In the genomic region with DNA sequence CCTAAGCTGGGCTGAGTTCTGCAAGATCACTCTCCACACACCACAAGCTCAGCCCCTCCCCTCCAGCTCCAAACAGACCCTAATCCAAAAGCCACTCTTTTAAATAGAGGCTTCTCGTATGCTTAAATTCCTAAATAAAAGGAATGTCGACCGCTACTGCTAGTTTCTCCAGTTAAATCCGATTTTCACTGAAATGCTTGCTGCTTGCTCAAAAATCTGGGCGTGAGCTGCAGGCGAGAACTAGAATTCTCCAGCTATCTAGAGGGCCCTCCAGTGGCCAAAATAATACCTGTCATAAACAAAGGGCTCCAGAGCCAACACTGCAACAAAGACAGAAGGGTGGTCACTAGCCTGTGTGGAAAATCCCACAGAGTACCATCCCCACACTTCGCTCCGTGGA, we compare ENCODE assay signal across 8 mouse cellular contexts.
DNase-seq lines count a peak whose midpoint lies in the region; ATAC-seq and TF ChIP-seq lines count a peak whose summit lies in the region.
"Had no signal": no experiment of that assay in that cellular context is flagged by ENCODE, and none has a peak within 500 bp of the region (broad histone marks: within the 10 kb centered on the region; RNA-seq: fewer than 3 reads in every experiment).

No protein-coding gene starts in this region.

- peak; percentile 51 for DNase-seq in CH12.LX (ENCODE audit: extremely low read depth)
- peak; percentile 79 for DNase-seq in R1 (ENCODE audit: low read depth, low spot score)
- DNase-seq in forebrain, embryonic 14.5 days (ENCODE audit: low spot score): peak; percentile 96
- peak; percentile 83 to 87 for DNase-seq in heart, postnatal 10 days
- DNase-seq in layer of hippocampus, adult 8-10 months (ENCODE audit: low spot score in 2 of 2): peak; percentile 60 to 73
- peak; percentile 82 for DNase-seq in lung, postnatal 0 days (ENCODE audit: low spot score)
- peak; percentile 51 to 67 for DNase-seq in right cerebral cortex, postnatal 36 days (ENCODE audit: low spot score in 2 of 2)

- dilution Hi-C loops in CH12.LX (cut with MboI; ENCODE audit: extremely low pct_ligation_motif_present, extremely low pct_unique_long_range_greater_than_20kb, low sequenced_read_pairs): no loop called here

- 5% methylated on average over 8 of the region's 8 CpGs for WGBS in forebrain, embryonic 14.5 days
- 12% methylated on average over 8 of the region's 8 CpGs for WGBS in lung, postnatal 0 days

- H3K27ac ChIP-seq in CH12.LX (ENCODE audit: insufficient read depth, low read depth): no peak overlapping the region
- H3K27ac ChIP-seq in forebrain, embryonic 14.5 days (ENCODE audit: low read depth, low read length): peak overlapping the region; percentile 87
- no peak overlapping the region for H3K27ac ChIP-seq in lung, postnatal 0 days (ENCODE audit: low read length)

- no peak for TF ChIP-seq POLR2A in CH12.LX (IDR thresholded peaks at IDR 0.05; ENCODE audit: low read depth, low read length)

- intact Hi-C loops in heart, postnatal 10 days (cut with DNase I): no loop called here

- H3K4me2 ChIP-seq in CH12.LX (ENCODE audit: insufficient read depth, low read depth, poor library complexity, severe bottlenecking): no peak overlapping the region
- H3K4me2 ChIP-seq in forebrain, embryonic 14.5 days (ENCODE audit: low read length): peak overlapping the region; percentile 57
- H3K4me2 ChIP-seq in lung, postnatal 0 days (replicated peaks; ENCODE audit: low read depth, low read length): no peak overlapping the region

- H3K4me3 ChIP-seq in CH12.LX (replicated peaks in 1 of 3; ENCODE audit: low read depth in 2 of 3, low read length in 2 of 3, poor library complexity in 1 of 3): no peak overlapping the region
- H3K4me3 ChIP-seq in forebrain, embryonic 14.5 days (ENCODE audit: low read depth, low read length): no peak overlapping the region
- H3K4me3 ChIP-seq in lung, postnatal 0 days (ENCODE audit: low read depth, low read length): no peak overlapping the region
- H3K4me3 ChIP-seq: erythroblast, embryonic 14.5 days had no signal

- peak; percentile 23 to 64; a peak in 2 of 4 replicates for TF ChIP-seq CTCF in CH12.LX (conservative IDR thresholded peaks at IDR 0.05 in 1 of 2, IDR thresholded peaks at IDR 0.05 in 1 of 2; ENCODE audit: low read depth in 2 of 2, low read length in 2 of 2)
- TF ChIP-seq CTCF in lung, postnatal 0 days (IDR thresholded peaks at IDR 0.05): peak; percentile 73

- H3K36me3 ChIP-seq in CH12.LX (replicated peaks in 1 of 2; ENCODE audit: control insufficient read depth in 1 of 2, insufficient read depth in 1 of 2, low read length in 1 of 2): no peaks in the 10 kb centered on the region
- H3K36me3 ChIP-seq in forebrain, embryonic 14.5 days (ENCODE audit: control insufficient read depth, insufficient read depth, low read length): no peaks in the 10 kb centered on the region
- no peaks in the 10 kb centered on the region for H3K36me3 ChIP-seq in lung, postnatal 0 days (ENCODE audit: insufficient read depth, low read length)

- H3K9ac ChIP-seq in CH12.LX (ENCODE audit: insufficient read depth, low read depth): no peak overlapping the region
- peak overlapping the region; percentile 49 for H3K9ac ChIP-seq in forebrain, embryonic 14.5 days (ENCODE audit: low read length)
- no peak overlapping the region for H3K9ac ChIP-seq in lung, postnatal 0 days (replicated peaks; ENCODE audit: low read depth)

- peak; percentile 60 for TF ChIP-seq RAD21 in CH12.LX (IDR thresholded peaks at IDR 0.05; ENCODE audit: low read depth, low read length)

- ATAC-seq in forebrain, embryonic 14.5 days: peak; percentile 28
- no peak for ATAC-seq in lung, postnatal 0 days

- in situ Hi-C loops in CH12.LX (cut with MboI; ENCODE audit: low pct_ligation_motif_present, low pct_unique_long_range_greater_than_20kb, low sequenced_read_pairs): loop anchor here (5.0 to 10.0 kb wide), 2 partner anchors 479 to 726 kb away; no protein-coding TSS in a partner anchor

- no peak for TF ChIP-seq EP300 in CH12.LX (IDR thresholded peaks at IDR 0.05; ENCODE audit: low read length)
- no peak for TF ChIP-seq EP300 in lung, postnatal 0 days (IDR thresholded peaks at IDR 0.05)

- peaks cover 0 to 13% of the 10 kb centered on the region in 2 experiments; a peak in 2 of 4 replicates for H3K4me1 ChIP-seq in CH12.LX (ENCODE audit: control insufficient read depth in 1 of 2, insufficient read depth in 2 of 2)
- H3K4me1 ChIP-seq in forebrain, embryonic 14.5 days (ENCODE audit: control insufficient read depth, insufficient read depth, low read length): peaks cover 37% of the 10 kb centered on the region
- H3K4me1 ChIP-seq in lung, postnatal 0 days (ENCODE audit: insufficient read depth, low read depth, low read length): peaks cover 4% of the 10 kb centered on the region; the same call in 1 of the 2 replicates

- no peaks in the 10 kb centered on the region for H3K79me2 ChIP-seq in CH12.LX (replicated peaks; ENCODE audit: control insufficient read depth, extremely low read depth, insufficient read depth, poor library complexity, severe bottlenecking)

- H3K9me3 ChIP-seq in CH12.LX (replicated peaks; ENCODE audit: low read length): no peaks in the 10 kb centered on the region
- H3K9me3 ChIP-seq in forebrain, embryonic 14.5 days (replicated peaks; ENCODE audit: control insufficient read depth, low read length): no peaks in the 10 kb centered on the region
- no peaks in the 10 kb centered on the region for H3K9me3 ChIP-seq in lung, postnatal 0 days (ENCODE audit: low read length)

- peaks cover 5% of the 10 kb centered on the region for H3K27me3 ChIP-seq in CH12.LX (replicated peaks)
- no peaks in the 10 kb centered on the region for H3K27me3 ChIP-seq in forebrain, embryonic 14.5 days (replicated peaks; ENCODE audit: control insufficient read depth, insufficient read depth, low read length)
- H3K27me3 ChIP-seq in lung, postnatal 0 days (replicated peaks; ENCODE audit: insufficient read depth, low read length): no peaks in the 10 kb centered on the region

TF ChIP-seq in CH12.LX, 34 proteins besides CTCF, POLR2A, EP300 and RAD21:
- TF ChIP-seq SMC3 (IDR thresholded peaks at IDR 0.05; ENCODE audit: low read depth, low read length) (peak; percentile 42), ZMIZ1 (IDR thresholded peaks at IDR 0.05; ENCODE audit: low read depth, low read length) (no peak), ZKSCAN1 (IDR thresholded peaks at IDR 0.05; ENCODE audit: borderline replicate concordance, low read depth, low read length) (no peak)
